Mouse (Mus musculus) kidney, postnatal 10 days (tissue): Measurements from ENCODE around the gene Slc6a17.

Experiments used
- DNase-seq: peaks from one replicate; pipeline ENCODE4 v3.0.0; 2021; ENCODE audit warnings: mixed read lengths

The Slc6a17 gene

GRCm38 (mm10) chr3:107459773-107460431 lies 57.9 kb downstream of the Slc6a17 start:
- DNase-seq = no peak

GRCm38 (mm10) chr3:107459196-107459772 lies 58.5 kb downstream of the Slc6a17 start, which contains the start of gene Kcnc4:
TSS of gene Kcnc4 (minus strand) at chr3:107459552.
- peak; percentile 38 for DNase-seq

GRCm38 (mm10) chr3:107458528-107459195 lies 59.2 kb downstream of the Slc6a17 start:
- DNase-seq = peak; percentile 23

- no peak for DNase-seq
These were observed 59.7 kb downstream of the Slc6a17 start for GRCm38 (mm10) chr3:107458104-107458503.

GRCm38 (mm10) chr3:107454280-107454679 lies 63.5 kb downstream of the Slc6a17 start:
- DNase-seq = no peak

- no peak for DNase-seq
These were observed 71.0 kb downstream of the Slc6a17 start for GRCm38 (mm10) chr3:107446822-107447221.

- no peak for DNase-seq
These were observed 74.0 kb downstream of the Slc6a17 start for GRCm38 (mm10) chr3:107443866-107444265.

- DNase-seq = no peak
These were observed 75.6 kb downstream of the Slc6a17 start for GRCm38 (mm10) chr3:107442191-107442590.

- no peak for DNase-seq
These were observed 76.5 kb downstream of the Slc6a17 start for GRCm38 (mm10) chr3:107441306-107441705.

- DNase-seq = no peak
These were observed 78.5 kb downstream of the Slc6a17 start for GRCm38 (mm10) chr3:107439280-107439679.

- no peak for DNase-seq
These were observed 80.2 kb downstream of the Slc6a17 start for GRCm38 (mm10) chr3:107437666-107438065.

- DNase-seq = peak; percentile 12
These were observed 81.4 kb downstream of the Slc6a17 start for GRCm38 (mm10) chr3:107436434-107436833.

GRCm38 (mm10) chr3:107433614-107434013 lies 84.2 kb downstream of the Slc6a17 start:
- no peak for DNase-seq

- no peak for DNase-seq
These were observed 86.5 kb downstream of the Slc6a17 start for GRCm38 (mm10) chr3:107431268-107431667.

GRCm38 (mm10) chr3:107424258-107425041 lies 93.4 kb downstream of the Slc6a17 start:
- no peak for DNase-seq

GRCm38 (mm10) chr3:107420156-107420555 lies 97.7 kb downstream of the Slc6a17 start:
- no peak for DNase-seq
